Mouse (Mus musculus) heart, adult 2 months (tissue): ENCODE data around the gene Cd200r2. TPM values are rescaled to one million over a fixed set of nuclear protein-coding genes. Genes with fewer than 3 reads are reported as not detected.

Experiments used
- DNase-seq, 2 experiments: peaks; one replicate each; pipeline ENCODE4 v3.0.0; 2021
- H3K27ac ChIP-seq: fragments of 200-600 bp; 2 replicates; pipeline ENCODE4 v1.8.1; 2022
- H3K27me3 ChIP-seq: fragments of 200-500 bp; 2 replicates; pipeline ENCODE4 v1.6.1; 2012; ENCODE audit warnings: mild to moderate bottlenecking, low read length, inconsistent platforms, mixed read lengths; ENCODE audit not compliant: control insufficient read depth, insufficient read depth
- H3K36me3 ChIP-seq: fragments of 200-500 bp; 2 replicates; pipeline ENCODE4 v1.6.1; 2012; ENCODE audit warnings: low read length, inconsistent platforms; ENCODE audit not compliant: control insufficient read depth, insufficient read depth
- H3K4me1 ChIP-seq: fragments of 200-500 bp; 2 replicates; pipeline ENCODE4 v1.6.1; 2011; ENCODE audit warnings: low read length; ENCODE audit not compliant: control insufficient read depth, insufficient read depth
- H3K4me3 ChIP-seq: fragments of 200-600 bp; 2 replicates; pipeline ENCODE4 v1.8.1; 2022
- H3K79me2 ChIP-seq: fragments of 200-500 bp; replicated peaks from 2 replicates; pipeline ENCODE4 v1.6.1; 2012; ENCODE audit warnings: mild to moderate bottlenecking, inconsistent platforms, low read length, moderate library complexity, mixed read lengths; ENCODE audit not compliant: control insufficient read depth, insufficient read depth
- H3K9ac ChIP-seq: fragments of 200-500 bp; 2 replicates; pipeline ENCODE4 v1.6.1; 2012; ENCODE audit warnings: low read depth, mild to moderate bottlenecking, control low read depth, inconsistent platforms, low read length, mixed read lengths
- CTCF ChIP-seq: fragments of 200-600 bp; IDR thresholded peaks from 2 replicates; pipeline ENCODE4 v1.8.1; 2022; ENCODE audit warnings: antibody characterized with exemption, mild to moderate bottlenecking, moderate library complexity
- EP300 ChIP-seq: fragments of 200-500 bp; IDR thresholded peaks from 2 replicates; pipeline ENCODE4 v1.6.1; 2011; ENCODE audit warnings: low read depth, low read length, control low read depth; ENCODE audit not compliant: insufficient read depth
- POLR2A ChIP-seq: fragments of 200-500 bp; IDR thresholded peaks from 2 replicates; pipeline ENCODE4 v1.6.1; 2011; ENCODE audit warnings: mild to moderate bottlenecking, low read depth, low read length, control low read depth; ENCODE audit not compliant: insufficient read depth
- WGBS: fragments of 180-500 bp; shearing (Covaris S2); methylation state at CpG from one replicate; pipeline ENCODE4 v1.1.7; 2018; 5-methylcytosine and 5-hydroxymethylcytosine counted together
- intact Hi-C: fragments of 180-260 bp; cut with DNase I; formaldehyde crosslinking; loops from one replicate; pipeline ENCODE4 v1.15.1; 2025
- polyA plus RNA-seq: library from polyadenylated mRNA; depleted of rRNA; stranded (reverse); fragments of >200 nt; gene quantifications from 2 replicates; pipeline ENCODE4 v1.2.3, GENCODE M21; 2012
- total RNA-seq, 2 experiments: library from RNA; stranded (reverse); gene quantifications; 2 replicates each; pipeline ENCODE4 v1.2.3; 2021

Gene Cd200r2
- total and polyA plus RNA-seq, 3 experiments = not detected

DNA sequence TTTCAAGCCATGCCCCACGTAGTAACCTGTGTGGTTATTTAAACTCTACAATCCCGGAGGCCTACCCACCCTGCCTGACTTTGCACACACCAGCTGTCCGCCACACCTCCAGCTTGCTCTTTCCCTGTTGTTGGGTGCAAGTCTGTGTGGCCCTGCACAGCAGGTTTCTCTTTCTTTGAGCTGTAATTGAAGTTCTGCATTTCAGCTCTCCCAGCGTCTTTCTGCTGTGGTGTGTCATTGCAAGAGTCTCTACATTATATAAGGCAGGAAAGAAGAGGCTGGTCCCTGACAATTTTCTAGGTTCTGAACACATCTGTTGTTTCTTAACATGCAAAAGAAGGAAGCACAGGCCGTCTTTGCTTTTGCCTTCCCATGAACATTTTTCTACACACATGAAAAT, 9.7 kb downstream of the Cd200r2 start:
- Histone ChIP-seq H3K27ac (no peak overlapping the region), H3K4me3 (no peak overlapping the region), H3K27me3 (no peaks in the 10 kb centered on the region), H3K4me1 (no peaks in the 10 kb centered on the region), H3K9ac (no peak overlapping the region), H3K36me3 (no peaks in the 10 kb centered on the region), H3K79me2 (no peaks in the 10 kb centered on the region)
- intact Hi-C loops = no loop called here
- DNase-seq = no peak
- WGBS = 80% methylated on average over 5 of the region's 5 CpGs
- TF ChIP-seq CTCF (no peak), EP300 (no peak), POLR2A (no peak)

DNA sequence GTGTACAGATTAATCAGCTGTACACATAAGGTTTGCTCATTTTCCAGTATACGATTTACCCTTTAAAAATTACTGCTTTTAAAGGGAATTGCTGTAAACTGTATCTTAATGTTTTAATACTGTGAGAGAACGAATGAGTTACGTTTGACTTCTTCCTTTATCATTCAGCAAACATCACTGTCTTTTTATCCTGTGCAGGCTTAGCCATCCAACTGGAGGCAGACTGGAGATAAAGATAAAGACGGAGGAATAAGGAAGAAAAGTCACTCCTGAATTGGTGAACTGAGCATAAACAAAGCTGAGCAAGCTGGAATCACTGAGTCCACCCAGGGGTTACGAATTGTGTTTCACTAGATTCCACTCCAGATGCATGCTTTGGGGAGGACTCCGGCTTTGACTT, 10.7 kb downstream of the Cd200r2 start:
- WGBS = 69% methylated on average over 6 of the region's 6 CpGs
- Histone ChIP-seq H3K27ac (no peak overlapping the region), H3K4me1 (no peaks in the 10 kb centered on the region), H3K9ac (no peak overlapping the region), H3K36me3 (no peaks in the 10 kb centered on the region), H3K79me2 (no peaks in the 10 kb centered on the region), H3K4me3 (no peak overlapping the region), H3K27me3 (no peaks in the 10 kb centered on the region)
- TF ChIP-seq CTCF = no peak
- no peak for TF ChIP-seq POLR2A
- no peak for DNase-seq
- intact Hi-C loops = no loop called here

DNA sequence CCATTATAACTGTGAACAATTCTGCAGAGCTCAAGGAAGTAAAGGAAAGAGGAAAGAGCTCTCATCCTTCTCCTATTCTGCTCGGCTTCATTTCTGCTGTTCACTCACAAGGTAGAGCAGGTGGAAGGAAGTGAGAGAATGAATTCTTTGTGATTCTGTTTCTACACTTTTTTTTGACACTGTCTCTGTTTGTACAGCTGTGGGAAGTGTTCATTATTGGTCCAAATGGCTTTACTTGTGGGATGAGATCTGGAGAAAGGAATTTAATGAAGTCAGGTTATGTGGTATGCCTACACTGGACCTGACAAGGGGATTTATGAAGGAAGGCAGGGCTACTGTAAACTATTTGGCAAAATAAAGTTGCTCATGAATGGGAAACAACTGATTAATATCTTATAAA, 23.9 kb downstream of the Cd200r2 start:
- Histone ChIP-seq H3K4me3 (no peak overlapping the region), H3K36me3 (no peaks in the 10 kb centered on the region), H3K79me2 (no peaks in the 10 kb centered on the region), H3K4me1 (no peaks in the 10 kb centered on the region), H3K9ac (no peak overlapping the region), H3K27ac (no peak overlapping the region), H3K27me3 (no peaks in the 10 kb centered on the region)
- 27% methylated on average over 1 of the region's 1 CpGs for WGBS
- intact Hi-C loops = no loop called here
- no peak for DNase-seq
- no peak for TF ChIP-seq POLR2A

DNA sequence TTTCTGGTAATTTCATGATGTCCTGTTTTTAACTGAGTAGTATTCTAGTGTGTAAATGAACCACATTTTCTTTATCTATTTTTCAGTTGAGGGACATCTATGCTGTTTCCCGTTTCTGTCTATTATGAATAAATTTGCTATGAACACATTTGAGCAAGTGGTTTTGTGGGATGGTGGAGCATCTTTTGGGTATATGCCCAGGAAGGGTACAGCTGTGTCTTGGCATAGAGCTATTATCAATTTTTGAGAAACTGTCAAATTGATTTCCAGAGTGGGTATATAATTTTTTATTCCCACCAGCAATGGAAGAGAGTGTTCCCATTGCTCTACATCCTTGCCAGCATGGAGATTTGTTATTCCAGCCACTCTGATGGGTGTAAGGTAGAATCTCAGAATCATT, 65.1 kb downstream of the Cd200r2 start:
- no peak for TF ChIP-seq CTCF
- no peak for TF ChIP-seq EP300
- no peak for TF ChIP-seq POLR2A
- Histone ChIP-seq H3K9ac (no peak overlapping the region), H3K27ac (no peak overlapping the region), H3K4me3 (no peak overlapping the region), H3K27me3 (no peaks in the 10 kb centered on the region), H3K79me2 (no peaks in the 10 kb centered on the region), H3K4me1 (no peaks in the 10 kb centered on the region), H3K36me3 (no peaks in the 10 kb centered on the region)
- no peak for DNase-seq
- WGBS = 81% methylated on average over 1 of the region's 1 CpGs
- intact Hi-C loops = no loop called here

DNA sequence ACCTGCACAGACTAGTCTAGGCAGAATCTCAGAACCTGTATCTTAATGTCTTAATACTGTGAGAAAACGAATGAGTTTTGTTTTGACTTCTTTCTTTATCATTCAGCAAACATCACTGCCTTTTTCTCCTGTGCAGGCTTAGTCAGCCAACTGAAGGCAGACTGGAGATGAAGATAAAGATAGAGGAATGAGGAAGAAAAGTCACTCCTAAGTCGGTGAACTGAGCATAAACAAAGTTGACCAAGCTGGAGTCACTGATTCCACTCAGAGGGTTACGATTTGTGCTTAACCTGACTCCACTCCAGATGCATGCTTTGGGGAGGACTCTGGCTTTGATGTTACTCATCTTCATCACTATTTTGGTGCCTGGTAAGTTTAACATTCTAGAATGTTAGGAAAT, 76.6 kb downstream of the Cd200r2 start, which contains the start of gene Cd200r3:
Gene Cd200r3, plus strand, starts transcription at position 211 of the 400 bp plus-strand sequence.
- no peaks in the 10 kb centered on the region for H3K27me3 ChIP-seq
- H3K9ac ChIP-seq = no peak within 1 kb of the TSS
- H3K4me1 ChIP-seq = no peaks in the 10 kb centered on the region
- H3K36me3 ChIP-seq = no peaks in the 10 kb centered on the region
- H3K27ac ChIP-seq = no peak within 1 kb of the TSS
- DNase-seq = no peak
- H3K4me3 ChIP-seq = no peak within 1 kb of the TSS
- intact Hi-C loops = no loop called here
- no peaks in the 10 kb centered on the region for H3K79me2 ChIP-seq
- 55% methylated on average over 3 of the region's 3 CpGs for WGBS
- TF ChIP-seq POLR2A (no peak), CTCF (no peak), EP300 (no peak)

DNA sequence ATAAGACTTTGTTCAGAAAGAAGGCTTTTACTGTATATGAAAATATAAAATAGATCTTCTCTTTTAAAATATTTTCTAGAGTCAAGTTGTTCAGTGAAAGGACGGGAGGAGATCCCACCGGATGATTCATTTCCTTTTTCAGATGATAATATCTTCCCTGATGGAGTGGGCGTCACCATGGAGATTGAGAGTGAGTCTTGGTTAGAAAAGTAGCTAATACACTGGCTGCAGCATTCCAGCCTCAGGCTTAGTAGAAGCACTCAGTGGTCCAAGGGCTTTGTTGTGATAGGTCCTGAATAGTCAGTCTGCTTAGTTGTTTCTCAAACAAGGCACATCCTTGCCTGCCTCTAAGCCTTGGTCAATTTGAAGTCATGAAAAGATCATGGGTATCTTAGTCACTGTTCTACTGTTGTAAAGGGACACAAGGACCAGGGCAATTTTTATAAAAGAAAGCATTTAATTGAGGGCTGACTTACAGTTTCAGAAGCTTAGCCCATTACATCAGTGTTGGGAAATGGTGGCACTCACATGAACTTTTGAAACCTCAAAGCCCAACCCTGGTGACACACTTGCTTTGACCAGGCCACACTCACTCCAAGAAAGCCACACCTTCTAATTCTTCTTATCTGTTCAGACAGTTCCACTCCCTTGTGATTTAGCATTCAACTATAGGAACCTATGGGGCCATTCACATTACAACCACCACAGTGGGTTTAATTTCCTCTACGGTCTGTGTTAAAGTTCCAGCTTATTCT, 84.6 kb downstream of the Cd200r2 start:
- H3K79me2 ChIP-seq = no peaks in the 10 kb centered on the region
- H3K27ac ChIP-seq = no peak overlapping the region
- DNase-seq = no peak
- TF ChIP-seq POLR2A = no peak
- TF ChIP-seq CTCF = no peak
- no peak for TF ChIP-seq EP300
- no peaks in the 10 kb centered on the region for H3K4me1 ChIP-seq
- H3K4me3 ChIP-seq = no peak overlapping the region
- intact Hi-C loops = no loop called here
- H3K27me3 ChIP-seq = no peaks in the 10 kb centered on the region
- H3K9ac ChIP-seq = no peak overlapping the region
- no peaks in the 10 kb centered on the region for H3K36me3 ChIP-seq
- WGBS = 34% methylated on average over 4 of the region's 4 CpGs
